Mouse (Mus musculus) MEL (cell line): Measurements from ENCODE around the gene Fbxw2. TPM values are rescaled to one million over a fixed set of nuclear protein-coding genes. Genes with fewer than 3 reads are reported as not detected.

ENCODE experiments used
- DNase-seq: peaks from one replicate; pipeline ENCODE4 v3.0.0; 2011; ENCODE audit warnings: low read depth, low spot score
- H3K27ac ChIP-seq: 2 replicates; pipeline ENCODE4 v1.5.1; 2012; ENCODE audit warnings: low read depth, mild to moderate bottlenecking, control low read depth, low read length, moderate library complexity; ENCODE audit not compliant: control insufficient read depth
- H3K27me3 ChIP-seq, 2 experiments: fragments of 150-350 bp in 1 of 2; sonication (generic) in 1 of 2; 2 replicates each; pipeline ENCODE4 v1.6.1; 2012; ENCODE audit warnings: low read length in 2 of 2, mild to moderate bottlenecking in 2 of 2, improper control_type of control experiment in 1 of 2, moderate library complexity in 1 of 2; ENCODE audit not compliant: insufficient read depth in 2 of 2, control insufficient read depth in 1 of 2
- H3K36me3 ChIP-seq, 2 experiments: 2 replicates each; pipeline ENCODE4 v1.6.1; 2012 to 2014; ENCODE audit warnings: low read length in 2 of 2, improper control_type of control experiment in 1 of 2, inconsistent platforms in 1 of 2, mild to moderate bottlenecking in 1 of 2; ENCODE audit not compliant: insufficient read depth in 2 of 2, control insufficient read depth in 1 of 2
- H3K4me1 ChIP-seq, 2 experiments: fragments of 150-350 bp in 1 of 2; sonication (generic) in 1 of 2; 2 replicates each; pipeline ENCODE4 v1.6.1; 2012; ENCODE audit warnings: low read length in 2 of 2, improper control_type of control experiment in 1 of 2, mild to moderate bottlenecking in 1 of 2; ENCODE audit not compliant: insufficient read depth in 2 of 2, control insufficient read depth in 1 of 2
- H3K4me3 ChIP-seq, 2 experiments: fragments of 150-350 bp in 1 of 2; sonication (generic) in 1 of 2; 2 replicates each; pipeline ENCODE4 v1.5.1; 2012; ENCODE audit warnings: low read depth in 2 of 2, low read length in 2 of 2, mild to moderate bottlenecking in 2 of 2, moderate library complexity in 2 of 2, control low read depth in 1 of 2, improper control_type of control experiment in 1 of 2; ENCODE audit not compliant: control insufficient read depth in 1 of 2, insufficient read depth in 1 of 2
- H3K79me2 ChIP-seq: 2 replicates; pipeline ENCODE4 v1.6.1; 2012; ENCODE audit warnings: mild to moderate bottlenecking, low read length, moderate library complexity; ENCODE audit not compliant: control insufficient read depth, poor library complexity, insufficient read depth
- H3K9ac ChIP-seq: 2 replicates; pipeline ENCODE4 v1.6.1; 2012; ENCODE audit warnings: low read depth, mild to moderate bottlenecking, control low read depth, low read length, moderate library complexity; ENCODE audit not compliant: control insufficient read depth, poor library complexity, severe bottlenecking
- H3K9me3 ChIP-seq: fragments of 150-350 bp; sonication (generic); replicated peaks from 2 replicates; pipeline ENCODE4 v1.6.1; 2012; ENCODE audit warnings: mild to moderate bottlenecking, low read length, improper control_type of control experiment, moderate library complexity; ENCODE audit not compliant: insufficient read depth
- BHLHE40 ChIP-seq: IDR thresholded peaks from 2 replicates; pipeline ENCODE4 v1.6.1; 2012; ENCODE audit warnings: low read depth, mild to moderate bottlenecking, inconsistent platforms, low read length, improper control_type of control experiment, borderline replicate concordance
- CHD2 ChIP-seq: IDR thresholded peaks from 2 replicates; pipeline ENCODE4 v1.6.1; 2011; ENCODE audit warnings: low read length, improper control_type of control experiment
- CTCF ChIP-seq, 3 experiments: IDR thresholded peaks in 2 of 3; conservative IDR thresholded peaks in 1 of 3; 2 replicates each; pipeline ENCODE4 v1.5.1; 2011 to 2012; ENCODE audit warnings: low read length in 3 of 3, low read depth in 2 of 3, mild to moderate bottlenecking in 2 of 3, improper control_type of control experiment in 1 of 3, inconsistent platforms in 1 of 3, mixed read lengths in 1 of 3, moderate library complexity in 1 of 3; ENCODE audit not compliant: control insufficient read depth in 1 of 3, insufficient read depth in 1 of 3, poor library complexity in 1 of 3, severe bottlenecking in 1 of 3
- ELF1 ChIP-seq: IDR thresholded peaks from 2 replicates; pipeline ENCODE4 v1.6.1; 2014; ENCODE audit warnings: low read depth, mild to moderate bottlenecking, inconsistent platforms, low read length, improper control_type of control experiment, moderate library complexity
- ETS1 ChIP-seq: IDR thresholded peaks from 2 replicates; pipeline ENCODE4 v1.6.1; 2012; ENCODE audit warnings: low read depth, mild to moderate bottlenecking, inconsistent platforms, low read length, improper control_type of control experiment, moderate library complexity
- GABPA ChIP-seq: IDR thresholded peaks from 2 replicates; pipeline ENCODE4 v1.6.1; 2012; ENCODE audit warnings: low read depth, mild to moderate bottlenecking, inconsistent platforms, low read length, improper control_type of control experiment, moderate library complexity
- HCFC1 ChIP-seq: IDR thresholded peaks from 2 replicates; pipeline ENCODE4 v1.6.1; 2012; ENCODE audit warnings: low read depth, mild to moderate bottlenecking, inconsistent platforms, low read length, improper control_type of control experiment, moderate library complexity
- JUND ChIP-seq: IDR thresholded peaks from 2 replicates; pipeline ENCODE4 v1.6.1; 2011; ENCODE audit warnings: low read depth, mild to moderate bottlenecking, improper control_type of control experiment, low read length
- KAT2A ChIP-seq: conservative IDR thresholded peaks from 2 replicates; pipeline ENCODE4 v1.6.1; 2012; ENCODE audit warnings: low read depth, low read length, improper control_type of control experiment, inconsistent platforms
- MAZ ChIP-seq: IDR thresholded peaks from 2 replicates; pipeline ENCODE4 v1.6.1; 2012; ENCODE audit warnings: low read depth, mild to moderate bottlenecking, inconsistent platforms, low read length, improper control_type of control experiment
- MEF2A ChIP-seq: IDR thresholded peaks from 2 replicates; pipeline ENCODE4 v1.6.1; 2014; ENCODE audit warnings: low read depth, mild to moderate bottlenecking, inconsistent platforms, low read length, improper control_type of control experiment; ENCODE audit not compliant: poor library complexity, insufficient replicate concordance, severe bottlenecking; ENCODE audit errors: extremely low read depth
- MYB ChIP-seq: IDR thresholded peaks from 2 replicates; pipeline ENCODE4 v1.6.1; 2011; ENCODE audit warnings: mild to moderate bottlenecking, low read depth, low read length, improper control_type of control experiment
- MYC ChIP-seq: IDR thresholded peaks from 2 replicates; pipeline ENCODE4 v1.6.1; 2011; ENCODE audit warnings: low read depth, mild to moderate bottlenecking, low read length, improper control_type of control experiment, moderate library complexity
- NRF1 ChIP-seq: IDR thresholded peaks from 2 replicates; pipeline ENCODE4 v1.6.1; 2014; ENCODE audit warnings: low read depth, mild to moderate bottlenecking, inconsistent platforms, low read length, improper control_type of control experiment, moderate library complexity; ENCODE audit not compliant: poor library complexity, insufficient read depth, severe bottlenecking
- POLR2A ChIP-seq, 2 experiments: IDR thresholded peaks; 2 replicates each; pipeline ENCODE4 v1.6.1; 2011 to 2012; ENCODE audit warnings: low read length in 2 of 2, mild to moderate bottlenecking in 2 of 2, control low read depth in 1 of 2, improper control_type of control experiment in 1 of 2, low read depth in 1 of 2, moderate library complexity in 1 of 2; ENCODE audit not compliant: control insufficient read depth in 1 of 2, insufficient read depth in 1 of 2, poor library complexity in 1 of 2
- RAD21 ChIP-seq: IDR thresholded peaks from 2 replicates; pipeline ENCODE4 v1.6.1; 2011; ENCODE audit warnings: mild to moderate bottlenecking, low read depth, low read length, improper control_type of control experiment
- RCOR1 ChIP-seq: IDR thresholded peaks from 2 replicates; pipeline ENCODE4 v1.6.1; 2012; ENCODE audit warnings: low read depth, mild to moderate bottlenecking, inconsistent platforms, low read length, improper control_type of control experiment
- SMC3 ChIP-seq: IDR thresholded peaks from 2 replicates; pipeline ENCODE4 v1.6.1; 2011; ENCODE audit warnings: low read depth, low read length, improper control_type of control experiment
- TAL1 ChIP-seq: IDR thresholded peaks from 2 replicates; pipeline ENCODE4 v1.6.1; 2012; ENCODE audit warnings: mild to moderate bottlenecking, inconsistent platforms, low read length, moderate library complexity, mixed read lengths
- TBP ChIP-seq: IDR thresholded peaks from 2 replicates; pipeline ENCODE4 v1.8.0; 2011; ENCODE audit warnings: low read depth, low read length, improper control_type of control experiment
- TCF12 ChIP-seq: IDR thresholded peaks from 2 replicates; pipeline ENCODE4 v1.6.1; 2014; ENCODE audit warnings: low read depth, mild to moderate bottlenecking, inconsistent platforms, low read length, improper control_type of control experiment, moderate library complexity
- UBTF ChIP-seq: IDR thresholded peaks from 2 replicates; pipeline ENCODE4 v1.6.1; 2012; ENCODE audit warnings: low read depth, mild to moderate bottlenecking, inconsistent platforms, low read length, improper control_type of control experiment, moderate library complexity, borderline replicate concordance; ENCODE audit not compliant: insufficient read depth
- USF1 ChIP-seq: IDR thresholded peaks from 2 replicates; pipeline ENCODE4 v1.6.1; 2014; ENCODE audit warnings: low read depth, mild to moderate bottlenecking, inconsistent platforms, low read length, improper control_type of control experiment, moderate library complexity
- USF2 ChIP-seq, 2 experiments: IDR thresholded peaks; 2 replicates each; pipeline ENCODE4 v1.6.1; 2011 to 2012; ENCODE audit warnings: improper control_type of control experiment in 2 of 2, low read length in 2 of 2, borderline replicate concordance in 1 of 2, inconsistent platforms in 1 of 2, low read depth in 1 of 2, mild to moderate bottlenecking in 1 of 2; ENCODE audit not compliant: insufficient read depth in 1 of 2
- ZKSCAN1 ChIP-seq: IDR thresholded peaks from 2 replicates; pipeline ENCODE4 v1.6.1; 2012; ENCODE audit warnings: low read depth, mild to moderate bottlenecking, inconsistent platforms, low read length, improper control_type of control experiment, moderate library complexity
- ZNF384 ChIP-seq: IDR thresholded peaks from 2 replicates; pipeline ENCODE4 v1.6.1; 2012; ENCODE audit warnings: low read depth, mild to moderate bottlenecking, inconsistent platforms, low read length, improper control_type of control experiment
- polyA plus RNA-seq, 2 experiments: library from polyadenylated mRNA; stranded (reverse) in 1 of 2; unstranded in 1 of 2; fragments of >175 nt in 1 of 2; fragments of >200 nt in 1 of 2; gene quantifications; 2 replicates each; pipeline versions ENCODE4 v1.2.1 to v1.2.4; 2012; ENCODE audit warnings: low replicate concordance in 2 of 2, low read depth in 1 of 2; ENCODE audit not compliant: insufficient read length in 2 of 2, insufficient read depth in 1 of 2, missing spikeins in 1 of 2
- total RNA-seq: library from RNA; depleted of rRNA; stranded (reverse); fragments of 300-350 nt; gene quantifications from 2 replicates; pipeline ENCODE4 v1.2.3, GENCODE M21; 2012

Fbxw2 gene
- total and polyA plus RNA-seq, 3 experiments = 43.7 to 101 (median 49.7) TPM

GRCm38 (mm10) chr2:34843211-34843939, 17.3 kb upstream of the Fbxw2 start:
- no peaks in the 10 kb centered on the region for H3K36me3 ChIP-seq
- no peak for TF ChIP-seq ELF1
- no peak for TF ChIP-seq RAD21
- TF ChIP-seq ZKSCAN1 = no peak
- TF ChIP-seq USF1 = no peak
- no peak for TF ChIP-seq TAL1
- no peak for TF ChIP-seq BHLHE40
- no peak for TF ChIP-seq TCF12
- no peak for TF ChIP-seq HCFC1
- no peak for TF ChIP-seq POLR2A (IDR thresholded peaks at IDR 0.05; ENCODE audit: control insufficient read depth in 1 of 2, insufficient read depth in 1 of 2, low read depth in 1 of 2, low read length in 2 of 2, poor library complexity in 1 of 2)
- TF ChIP-seq MYC = no peak
- no peak for TF ChIP-seq SMC3
- no peak for TF ChIP-seq GABPA
- TF ChIP-seq JUND = no peak
- TF ChIP-seq USF2 (IDR thresholded peaks at IDR 0.05; ENCODE audit: borderline replicate concordance in 1 of 2, insufficient read depth in 1 of 2, low read depth in 1 of 2, low read length in 2 of 2) = no peak
- no peak for TF ChIP-seq MEF2A
- no peak for TF ChIP-seq CHD2
- TF ChIP-seq CTCF (IDR thresholded peaks at IDR 0.05 in 2 of 3, conservative IDR thresholded peaks at IDR 0.05 in 1 of 3; ENCODE audit: control insufficient read depth in 1 of 3, insufficient read depth in 1 of 3, low read depth in 2 of 3, low read length in 3 of 3, poor library complexity in 1 of 3, severe bottlenecking in 1 of 3) = no peak
- H3K27me3 ChIP-seq = no peaks in the 10 kb centered on the region
- no peaks in the 10 kb centered on the region for H3K79me2 ChIP-seq
- no peak for DNase-seq
- no peak overlapping the region for H3K27ac ChIP-seq
- H3K9ac ChIP-seq = no peak overlapping the region
- H3K9me3 ChIP-seq = no peaks in the 10 kb centered on the region
- H3K4me1 ChIP-seq = no peaks in the 10 kb centered on the region; a peak in 1 of 4 replicates
- H3K4me3 ChIP-seq = no peak overlapping the region

DNA sequence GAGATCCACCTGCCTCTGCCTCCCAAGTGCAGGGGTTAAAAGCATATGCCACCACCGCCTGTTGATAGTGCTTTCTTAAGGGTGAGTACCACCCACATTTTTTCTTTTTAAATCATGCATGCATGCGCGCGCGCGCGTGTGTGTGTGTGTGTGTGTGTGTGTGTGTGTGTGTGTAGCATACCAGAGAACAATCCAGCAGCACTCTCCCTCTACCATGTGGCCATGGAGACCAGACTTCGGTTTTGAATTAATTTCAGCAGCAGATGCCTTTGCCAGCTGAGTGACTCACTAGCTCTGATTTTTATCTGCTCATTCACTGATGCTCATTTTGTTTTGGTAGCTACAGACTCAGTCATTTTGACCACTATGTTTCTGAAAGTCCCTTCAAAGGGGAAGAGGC, 15.6 kb upstream of the Fbxw2 start:
- Histone ChIP-seq H3K27ac (no peak overlapping the region), H3K9ac (no peak overlapping the region), H3K36me3 (no peaks in the 10 kb centered on the region), H3K4me1 (no peaks in the 10 kb centered on the region; a peak in 1 of 4 replicates), H3K4me3 (no peak overlapping the region), H3K79me2 (no peaks in the 10 kb centered on the region), H3K27me3 (0 out of 4 replicates have a peak, but pooled peaks cover 0 to 1% of the 10 kb centered on the region in 2 experiments), H3K9me3 (no peaks in the 10 kb centered on the region)
- no peak for DNase-seq
- TF ChIP-seq RCOR1 (no peak), TBP (no peak), ETS1 (no peak), NRF1 (no peak), UBTF (no peak), ZKSCAN1 (no peak), MYB (no peak), ZNF384 (no peak), MYC (no peak), KAT2A (no peak), MAZ (no peak), USF1 (no peak)
